Mouse (Mus musculus) spleen, adult 10 weeks (tissue): ENCODE results near the gene Josd1. TPM values are rescaled to one million over a fixed set of nuclear protein-coding genes. Genes with fewer than 3 reads are reported as not detected.

Experiments
- polyA plus RNA-seq: library from polyadenylated mRNA; stranded (reverse); fragments of 350-450 nt; fragmentation: Illumina TruSeq; extraction: RNeasy Lipid Tissue Mini Kit (QIAGEN cat#74804); gene quantifications from one replicate; pipeline ENCODE4 v1.2.3, GENCODE M21; 2015; ENCODE audit warnings: low replicate concordance; ENCODE audit not compliant: insufficient read depth

Gene Josd1
- polyA plus RNA-seq = 20.9 TPM

DNA sequence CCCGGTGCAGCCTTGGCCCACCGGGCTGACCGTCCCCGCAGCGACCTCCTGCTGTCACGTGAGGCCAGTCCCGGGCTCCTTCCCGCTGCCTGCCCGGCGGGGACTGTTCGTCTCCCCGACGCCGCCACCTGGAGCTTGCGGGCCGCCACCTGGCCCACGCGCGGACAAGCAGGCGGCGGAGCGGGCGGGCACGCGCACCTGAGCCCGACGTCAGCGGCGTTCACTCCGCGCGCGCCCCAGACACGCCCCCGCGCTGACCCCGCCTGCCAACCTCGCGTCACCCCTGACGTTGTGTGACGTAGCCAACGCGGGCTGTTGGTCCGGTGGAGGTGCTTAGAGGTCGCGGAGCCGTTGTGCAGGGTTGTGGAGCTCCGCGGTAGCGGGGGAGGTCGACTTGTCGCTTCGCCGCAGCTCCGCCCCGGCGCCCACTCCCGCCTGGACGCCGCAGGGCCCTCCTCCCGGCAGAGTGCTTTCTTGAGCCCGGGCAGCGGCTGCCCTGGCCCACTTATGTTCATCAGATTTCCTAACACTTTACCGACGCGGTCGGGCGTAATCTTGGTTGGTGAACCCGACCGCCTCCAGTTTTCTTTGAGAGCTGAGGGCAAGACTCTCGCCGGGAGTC is at the start of gene Josd1:
Josd1 (minus strand) TSS at position 274 of the 622 bp plus-strand sequence.

DNA sequence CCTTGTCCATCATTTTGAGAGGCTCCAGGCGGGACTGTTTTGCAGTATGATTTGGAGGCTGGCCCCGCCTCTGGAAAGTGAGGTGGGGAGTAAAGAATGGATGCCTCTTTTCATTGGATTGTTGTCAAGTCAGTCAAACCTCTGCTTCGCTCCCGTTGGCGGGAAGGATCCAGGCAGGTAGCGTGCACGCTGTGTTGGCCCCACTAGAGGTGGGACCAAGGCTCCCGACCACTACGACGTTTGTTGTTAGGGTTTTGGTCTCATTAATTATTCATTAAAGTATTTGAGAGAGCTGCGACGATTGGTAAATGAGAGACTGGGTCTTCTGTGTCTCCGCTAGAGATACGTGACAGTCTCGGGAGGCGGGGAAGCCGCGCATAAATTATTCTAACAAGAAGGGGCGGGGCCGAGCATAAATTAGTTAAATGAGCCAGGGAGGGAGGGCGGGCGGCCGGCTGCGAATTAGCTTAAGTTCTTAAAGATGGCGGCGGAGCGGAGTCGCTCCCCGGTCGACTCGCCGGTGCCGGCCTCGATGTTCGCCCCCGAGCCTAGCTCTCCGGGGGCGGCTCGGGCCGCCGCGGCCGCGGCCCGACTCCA is 2.8 kb upstream of the Josd1 start, which contains the start of gene Gtpbp1:
Gtpbp1 (plus strand) TSS at position 420 of the 597 bp plus-strand sequence.

DNA sequence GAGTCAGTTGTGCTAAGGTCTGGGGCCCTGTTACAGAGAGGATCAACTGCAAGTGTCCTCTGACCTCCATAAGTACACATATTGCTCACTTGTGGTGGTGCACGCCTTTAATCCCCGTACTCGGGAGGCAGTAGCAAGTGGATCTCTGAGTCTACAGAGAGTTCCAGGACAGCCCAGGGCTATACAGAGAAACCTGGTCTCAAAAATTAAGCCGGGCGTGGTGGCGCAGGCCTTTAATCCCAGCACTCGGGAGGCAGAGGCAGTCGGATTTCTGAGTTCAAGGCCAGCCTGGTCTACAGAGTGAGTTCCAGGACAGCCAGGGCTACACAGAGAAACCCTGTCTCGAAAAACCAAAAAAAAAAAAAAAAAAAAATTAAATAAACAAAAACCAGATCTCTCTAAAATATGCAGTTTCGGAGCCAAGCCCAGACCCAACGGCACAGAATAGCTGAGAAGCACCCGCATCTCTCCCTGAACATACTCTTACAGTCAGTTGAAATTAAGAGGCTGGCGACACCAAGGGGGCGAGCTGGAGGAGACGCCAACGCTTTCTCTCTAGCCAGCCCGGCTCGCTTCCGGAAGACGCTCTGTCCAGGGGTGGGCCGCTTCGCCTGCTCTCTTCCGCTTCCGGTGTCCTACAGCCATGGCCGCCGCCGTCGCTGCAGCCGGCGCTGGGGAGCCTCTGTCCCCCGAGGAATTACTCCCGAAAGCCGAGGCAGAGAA is 17.3 kb downstream of the Josd1 start, which contains the start of gene Tomm22:
Tomm22 (plus strand) TSS at position 613 of the 723 bp plus-strand sequence.

DNA sequence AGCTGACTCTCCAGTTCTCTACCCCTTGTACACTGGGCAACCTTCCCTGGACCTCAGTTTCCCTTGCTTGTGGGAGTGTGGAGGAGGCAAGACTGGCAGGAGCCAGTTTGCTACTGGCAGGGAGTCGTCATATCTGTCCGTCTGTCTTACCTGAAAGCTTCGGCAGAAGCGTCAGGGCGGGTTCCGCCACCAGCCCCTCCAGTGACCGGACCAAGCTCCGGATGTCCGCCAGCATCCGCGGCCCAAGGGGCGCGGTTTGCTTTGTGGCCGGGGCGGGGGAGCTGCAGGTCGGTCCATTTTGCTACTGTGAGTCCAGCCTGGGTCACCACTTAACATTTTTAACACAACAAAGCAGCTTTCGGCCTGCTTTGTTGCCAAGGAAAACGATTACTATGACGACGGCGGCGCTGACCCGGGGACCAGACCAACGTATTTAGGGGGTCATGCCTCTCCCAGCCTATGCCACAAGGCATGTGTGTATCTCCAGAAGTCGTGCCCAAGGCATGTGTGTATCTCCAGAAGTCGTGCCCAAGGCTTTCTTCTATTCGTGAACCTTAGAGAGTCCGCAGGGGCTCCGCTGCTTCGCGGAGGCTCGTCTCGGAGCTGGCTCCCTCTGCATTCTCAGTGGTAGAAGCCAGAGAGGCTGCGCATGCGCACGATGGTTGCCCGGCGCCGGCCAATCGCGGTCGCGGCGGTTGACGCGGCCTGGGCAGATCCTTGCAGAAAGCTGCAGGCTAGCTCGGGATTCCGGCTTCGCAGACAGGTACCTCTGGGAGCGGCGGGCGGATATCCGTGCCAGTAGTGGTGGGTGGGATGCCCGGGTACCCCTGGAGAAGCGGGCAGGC is 29.0 kb downstream of the Josd1 start, which contains the start of the genes Fam227a and Cby1:
Fam227a (minus strand) TSS at position 426 of the 845 bp plus-strand sequence.
Cby1 (plus strand) TSS at position 669 of the 845 bp plus-strand sequence.

Other genes with a start within 250 kb of the Josd1 start
- 18.6 TPM for gene Csnk1e, start 232.4 kb downstream of the Josd1 start, polyA plus RNA-seq
- gene Kcnj4, start 182.7 kb downstream of the Josd1 start, polyA plus RNA-seq = not detected
- 2.1 TPM for gene Kdelr3, start 171.5 kb downstream of the Josd1 start, polyA plus RNA-seq
- gene Ddx17, start 141.2 kb downstream of the Josd1 start, polyA plus RNA-seq = 623 TPM
- gene Dmc1, start 82.8 kb downstream of the Josd1 start, polyA plus RNA-seq = 1.0 TPM
- gene Fam227a, start 29.0 kb downstream of the Josd1 start, polyA plus RNA-seq = 1.9 TPM
- gene Cby1, start 28.7 kb downstream of the Josd1 start, polyA plus RNA-seq = 5.9 TPM
- gene Tomm22, start 17.1 kb downstream of the Josd1 start, polyA plus RNA-seq = 210 TPM
- 35.7 TPM for gene Gtpbp1, start 2.9 kb upstream of the Josd1 start, polyA plus RNA-seq
- gene Sun2, start 54.6 kb upstream of the Josd1 start, polyA plus RNA-seq = 65.8 TPM
- 4.7 TPM for gene Dnal4, start 89.9 kb upstream of the Josd1 start, polyA plus RNA-seq
- gene Nptxr, start 116.8 kb upstream of the Josd1 start, polyA plus RNA-seq = 1.9 TPM
- gene Npcd, start 146.3 kb upstream of the Josd1 start, polyA plus RNA-seq = not detected
- 12.9 TPM for gene Cbx6, start 146.8 kb upstream of the Josd1 start, polyA plus RNA-seq
- 616 TPM for gene Apobec3, start 203.7 kb upstream of the Josd1 start, polyA plus RNA-seq